Mouse (Mus musculus): ENCODE results near the gene Lrriq4. TPM values are rescaled to one million over a fixed set of nuclear protein-coding genes. Genes with fewer than 3 reads are reported as not detected.

Lrriq4 gene
- total and polyA plus RNA-seq, 2 experiments from 2014 or later: not detected

GRCm38 (mm10) chr3:30601610-30602064, 42.7 kb upstream of the Lrriq4 start:
- Histone ChIP-seq H3K27me3 (ENCODE audit: insufficient read depth, low read length) (no peaks in the 10 kb centered on the region), H3K36me3 (ENCODE audit: insufficient read depth) (no peaks in the 10 kb centered on the region; the same call in 1 of the 2 replicates), H3K4me1 (ENCODE audit: insufficient read depth) (peaks cover 6% of the 10 kb centered on the region), H3K9me3 (ENCODE audit: low read length) (no peaks in the 10 kb centered on the region), H3K4me2 (ENCODE audit: low read depth) (peak overlapping the region; percentile 80), H3K27ac (ENCODE audit: low read depth, low read length) (peak overlapping the region; percentile 92), H3K9ac (peak overlapping the region; percentile 79), H3K4me3 (ENCODE audit: low read depth, low read length) (peak overlapping the region; percentile 66)
- under 1% methylated on average over 13 of the region's 13 CpGs for WGBS
- DNase-seq (no peak), ATAC-seq (no peak)
- no peak for TF ChIP-seq CTCF (IDR thresholded peaks at IDR 0.05; ENCODE audit: low read depth)

GRCm38 (mm10) chr3:30602065-30602739, 42.1 kb upstream of the Lrriq4 start, which contains the start of gene Mynn:
Gene Mynn (plus strand): TSS chr3:30602065.
- peaks cover 6% of the 10 kb centered on the region for H3K4me1 ChIP-seq (ENCODE audit: insufficient read depth)
- no peaks in the 10 kb centered on the region; the same call in none of the 2 replicates for H3K36me3 ChIP-seq (ENCODE audit: insufficient read depth)
- WGBS: 3% methylated on average over 40 of the region's 40 CpGs
- ATAC-seq (peak; percentile 97), DNase-seq (peak; percentile 98)
- no peaks in the 10 kb centered on the region for H3K9me3 ChIP-seq (ENCODE audit: low read length)
- no peaks in the 10 kb centered on the region for H3K27me3 ChIP-seq (ENCODE audit: insufficient read depth, low read length)
- peak; percentile 75 for TF ChIP-seq CTCF (IDR thresholded peaks at IDR 0.05; ENCODE audit: low read depth)
- peak within 1 kb of the TSS; percentile 79 for H3K9ac ChIP-seq
- H3K27ac ChIP-seq (ENCODE audit: low read depth, low read length): peak within 1 kb of the TSS; percentile 92
- H3K4me3 ChIP-seq (ENCODE audit: low read depth, low read length): peak within 1 kb of the TSS; percentile 66
- peak within 1 kb of the TSS; percentile 80 for H3K4me2 ChIP-seq (ENCODE audit: low read depth)

- ATAC-seq (peak; percentile 23), DNase-seq (no peak)
- Histone ChIP-seq H3K27me3 (ENCODE audit: insufficient read depth, low read length) (no peaks in the 10 kb centered on the region), H3K36me3 (ENCODE audit: insufficient read depth) (peaks cover 4% of the 10 kb centered on the region), H3K4me2 (ENCODE audit: low read depth) (peak overlapping the region; percentile 80), H3K4me3 (ENCODE audit: low read depth, low read length) (peak overlapping the region; percentile 66), H3K4me1 (ENCODE audit: insufficient read depth) (peaks cover 6% of the 10 kb centered on the region), H3K9me3 (ENCODE audit: low read length) (no peaks in the 10 kb centered on the region), H3K9ac (peak overlapping the region; percentile 79), H3K27ac (ENCODE audit: low read depth, low read length) (peak overlapping the region; percentile 92)
- WGBS: 2% methylated on average over 27 of the region's 27 CpGs
- TF ChIP-seq CTCF (IDR thresholded peaks at IDR 0.05; ENCODE audit: low read depth): no peak; the same call in 1 of the 2 replicates
These were observed 41.6 kb upstream of the Lrriq4 start for GRCm38 (mm10) chr3:30602740-30603098.

GRCm38 (mm10) chr3:30603256-30603655, 41.1 kb upstream of the Lrriq4 start:
- 24% methylated on average over 10 of the region's 10 CpGs for WGBS
- Histone ChIP-seq H3K4me1 (ENCODE audit: insufficient read depth) (peaks cover 6% of the 10 kb centered on the region), H3K9me3 (ENCODE audit: low read length) (no peaks in the 10 kb centered on the region), H3K4me2 (ENCODE audit: low read depth) (peak overlapping the region; percentile 80), H3K27ac (ENCODE audit: low read depth, low read length) (no peak overlapping the region), H3K36me3 (ENCODE audit: insufficient read depth) (peaks cover 6% of the 10 kb centered on the region), H3K9ac (peak overlapping the region; percentile 79; the same call in 1 of the 2 replicates), H3K27me3 (ENCODE audit: insufficient read depth, low read length) (no peaks in the 10 kb centered on the region), H3K4me3 (ENCODE audit: low read depth, low read length) (peak overlapping the region; percentile 66)
- ATAC-seq (no peak), DNase-seq (no peak)
- TF ChIP-seq CTCF (IDR thresholded peaks at IDR 0.05; ENCODE audit: low read depth): no peak

- Histone ChIP-seq H3K9ac (no peak overlapping the region), H3K9me3 (ENCODE audit: low read length) (no peaks in the 10 kb centered on the region), H3K4me2 (ENCODE audit: low read depth) (no peak overlapping the region), H3K27ac (ENCODE audit: low read depth, low read length) (no peak overlapping the region), H3K4me1 (ENCODE audit: insufficient read depth) (no peaks in the 10 kb centered on the region; the same call in 1 of the 2 replicates), H3K27me3 (ENCODE audit: insufficient read depth, low read length) (no peaks in the 10 kb centered on the region), H3K36me3 (ENCODE audit: insufficient read depth) (peaks cover 34% of the 10 kb centered on the region), H3K4me3 (ENCODE audit: low read depth, low read length) (no peak overlapping the region)
- DNase-seq: no peak
- 93% methylated on average over 3 of the region's 3 CpGs for WGBS
- TF ChIP-seq CTCF (IDR thresholded peaks at IDR 0.05; ENCODE audit: low read depth): no peak
- ATAC-seq: no peak
These were observed 35.3 kb upstream of the Lrriq4 start for GRCm38 (mm10) chr3:30608999-30609398.

- Histone ChIP-seq H3K9ac (no peak overlapping the region), H3K27ac (ENCODE audit: low read depth, low read length) (no peak overlapping the region), H3K9me3 (ENCODE audit: low read length) (no peaks in the 10 kb centered on the region), H3K4me3 (ENCODE audit: low read depth, low read length) (no peak overlapping the region), H3K4me2 (ENCODE audit: low read depth) (no peak overlapping the region), H3K36me3 (ENCODE audit: insufficient read depth) (peaks cover 50% of the 10 kb centered on the region), H3K27me3 (ENCODE audit: insufficient read depth, low read length) (no peaks in the 10 kb centered on the region), H3K4me1 (ENCODE audit: insufficient read depth) (no peaks in the 10 kb centered on the region)
- no peak for DNase-seq
- TF ChIP-seq CTCF (IDR thresholded peaks at IDR 0.05; ENCODE audit: low read depth): no peak
- ATAC-seq: no peak
- 87% methylated on average over 4 of the region's 4 CpGs for WGBS
These were observed 33.4 kb upstream of the Lrriq4 start for GRCm38 (mm10) chr3:30610930-30611329.

GRCm38 (mm10) chr3:30620132-30620531, 24.2 kb upstream of the Lrriq4 start:
- H3K4me1 ChIP-seq (ENCODE audit: insufficient read depth): no peaks in the 10 kb centered on the region
- no peak overlapping the region for H3K27ac ChIP-seq (ENCODE audit: low read depth, low read length)
- DNase-seq (no peak), ATAC-seq (no peak)
- no peak for TF ChIP-seq CTCF (IDR thresholded peaks at IDR 0.05; ENCODE audit: low read depth)
- 87% methylated on average over 8 of the region's 8 CpGs for WGBS
- no peaks in the 10 kb centered on the region for H3K9me3 ChIP-seq (ENCODE audit: low read length)
- H3K4me2 ChIP-seq (ENCODE audit: low read depth): no peak overlapping the region
- no peak overlapping the region for H3K9ac ChIP-seq
- no peaks in the 10 kb centered on the region for H3K27me3 ChIP-seq (ENCODE audit: insufficient read depth, low read length)
- peaks cover 32% of the 10 kb centered on the region for H3K36me3 ChIP-seq (ENCODE audit: insufficient read depth)
- no peak overlapping the region for H3K4me3 ChIP-seq (ENCODE audit: low read depth, low read length)

Measured in forebrain, postnatal 0 days (tissue).